8 mouse cellular contexts compared by ENCODE assay signal in the genomic region with DNA sequence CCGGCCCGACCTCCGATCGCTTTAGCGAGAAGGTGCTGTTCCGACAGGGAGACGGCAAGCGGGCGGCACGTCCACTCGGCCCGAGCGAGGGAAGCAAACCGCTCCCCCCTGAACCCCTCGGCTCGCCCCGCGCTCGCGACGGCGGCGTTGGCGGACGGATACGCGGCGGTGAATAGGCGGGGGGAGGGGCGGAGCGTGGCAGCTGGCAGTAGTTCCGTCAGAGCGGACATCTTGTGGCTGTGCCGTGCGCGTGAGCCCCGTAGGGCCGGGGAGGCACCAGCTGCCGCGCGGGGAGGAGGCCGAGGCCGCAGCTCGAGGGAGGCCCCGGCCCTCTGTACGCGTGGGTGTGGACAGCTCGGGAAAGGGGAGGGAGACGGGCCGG. TPM values are rescaled to one million over a fixed set of nuclear protein-coding genes. Genes with fewer than 3 reads are reported as not detected.
A peak's percentile ranks its signal among the peaks of the same experiment; 100 is the strongest.
DNase-seq lines count a peak whose midpoint lies in the region; ATAC-seq lines count a peak whose summit lies in the region.

No protein-coding gene starts in this region.

- no peaks in the 10 kb centered on the region for H3K27me3 ChIP-seq in hindbrain, embryonic 12.5 days

- H3K9me3 ChIP-seq in hindbrain, embryonic 12.5 days (replicated peaks): no peaks in the 10 kb centered on the region

- WGBS in hindbrain, embryonic 12.5 days: under 1% methylated on average over 43 of the region's 50 CpGs

- H3K27ac ChIP-seq in hindbrain, embryonic 12.5 days: peak overlapping the region; percentile 99

- peak; percentile 79 for ATAC-seq in hindbrain, embryonic 12.5 days (ENCODE audit: low FRiP score)

- H3K9ac ChIP-seq in hindbrain, embryonic 12.5 days: peak overlapping the region; percentile 99

- peaks cover 30% of the 10 kb centered on the region for H3K4me1 ChIP-seq in hindbrain, embryonic 12.5 days

- peak overlapping the region; percentile 97 for H3K4me2 ChIP-seq in hindbrain, embryonic 12.5 days (replicated peaks)

- H3K4me3 ChIP-seq in hindbrain, embryonic 12.5 days: peak overlapping the region; percentile 97

- peak; percentile 97 for DNase-seq in Muller cell, postnatal 12 days (ENCODE audit: inconsistent ontology term)
- peak; percentile 98 to 99 for DNase-seq in cerebellum, postnatal 10 days
- peak; percentile 93 to 94 for DNase-seq in frontal cortex, postnatal 10 days (ENCODE audit: low spot score in 2 of 2)
- DNase-seq in layer of hippocampus, postnatal 36 days: peak; percentile 93 to 94
- DNase-seq in lung, postnatal 25 days (ENCODE audit: low spot score): peak; percentile 92
- peak; percentile 85 for DNase-seq in retina, adult 2 months (ENCODE audit: low read depth, low spot score)
- peak; percentile 96 for DNase-seq in thymus, postnatal 25 days

- no peaks in the 10 kb centered on the region for H3K36me3 ChIP-seq in hindbrain, embryonic 12.5 days

RNA-seq across cellular contexts. Expression of a gene that starts 0.6 kb away (rescaled TPM):
- 469 and 495 TPM in 2 replicates for polyA plus RNA-seq in hindbrain, embryonic 12.5 days (2016; fragmentation: Nextera tagmentation; extraction: Ambion mirVana)
- 100 to 1,000 TPM; 251 to 252 TPM for total RNA-seq in layer of hippocampus, postnatal 36 days (2021)

RNA-seq across cellular contexts. Expression of a gene that starts 14.8 kb away (rescaled TPM):
- 77.1 and 82.5 TPM in 2 replicates for polyA plus RNA-seq in hindbrain, embryonic 12.5 days (2016; fragmentation: Nextera tagmentation; extraction: Ambion mirVana)
- total RNA-seq in layer of hippocampus, postnatal 36 days (2021): 10 to 100 TPM; 34.9 to 36.5 TPM

RNA-seq across cellular contexts. Expression of a gene that starts 46.9 kb away (rescaled TPM):
- polyA plus RNA-seq in hindbrain, embryonic 12.5 days (2016; fragmentation: Nextera tagmentation; extraction: Ambion mirVana): 5.7 and 6.1 TPM in 2 replicates
- total RNA-seq in layer of hippocampus, postnatal 36 days (2021): 1 to 10 TPM; 7.6 to 8.2 TPM

Comparison
In these comparisons a context has a peak if more than half of its experiments do, and no peak if none do; other contexts are left out.
1. Peak in every context shown above with its lines: DNase-seq, ATAC-seq, H3K4me3 ChIP-seq and H3K27ac ChIP-seq.